Mouse (Mus musculus): ENCODE data around the gene Klk11.
A peak's percentile ranks its signal among the peaks of the same experiment; 100 is the strongest.

The Klk11 gene

GRCm38 (mm10) chr7:43797333-43797769, 22.9 kb downstream of the Klk11 start, which contains the start of gene Klk8:
Klk8 (plus strand) TSS chr7:43797577.
- DNase-seq, result peak; percentile 33 to 52

GRCm38 (mm10) chr7:43797844-43798462, 23.5 kb downstream of the Klk11 start:
- DNase-seq, result peak in 1 of 2 experiments; percentile 6

GRCm38 (mm10) chr7:43799876-43800275, 25.5 kb downstream of the Klk11 start:
- DNase-seq, result no peak

- no peak for DNase-seq
Observed at GRCm38 (mm10) chr7:43810994-43811393, 36.6 kb downstream of the Klk11 start, which contains the start of gene Klk7. Klk7 (plus strand) TSS chr7:43811294.

- DNase-seq, result no peak
Observed at GRCm38 (mm10) chr7:43815211-43815610, 40.8 kb downstream of the Klk11 start.

GRCm38 (mm10) chr7:43816746-43817145, 42.3 kb downstream of the Klk11 start:
- DNase-seq, result no peak

GRCm38 (mm10) chr7:43821581-43821980, 47.2 kb downstream of the Klk11 start:
- DNase-seq, result no peak

GRCm38 (mm10) chr7:43824199-43824598, 49.8 kb downstream of the Klk11 start, which contains the start of gene Klk6:
Klk6 (plus strand) TSS chr7:43824499.
- no peak for DNase-seq

GRCm38 (mm10) chr7:43826056-43826455, 51.7 kb downstream of the Klk11 start:
- no peak for DNase-seq

GRCm38 (mm10) chr7:43827706-43828105, 53.3 kb downstream of the Klk11 start:
- no peak for DNase-seq
